Mouse (Mus musculus): Measurements from ENCODE around the gene Rims1. TPM values are rescaled to one million over a fixed set of nuclear protein-coding genes. Genes with fewer than 3 reads are reported as not detected.

The Rims1 gene
- total and polyA plus RNA-seq, 2 experiments from 2014 or later: 26.2 to 65.5 TPM

DNA sequence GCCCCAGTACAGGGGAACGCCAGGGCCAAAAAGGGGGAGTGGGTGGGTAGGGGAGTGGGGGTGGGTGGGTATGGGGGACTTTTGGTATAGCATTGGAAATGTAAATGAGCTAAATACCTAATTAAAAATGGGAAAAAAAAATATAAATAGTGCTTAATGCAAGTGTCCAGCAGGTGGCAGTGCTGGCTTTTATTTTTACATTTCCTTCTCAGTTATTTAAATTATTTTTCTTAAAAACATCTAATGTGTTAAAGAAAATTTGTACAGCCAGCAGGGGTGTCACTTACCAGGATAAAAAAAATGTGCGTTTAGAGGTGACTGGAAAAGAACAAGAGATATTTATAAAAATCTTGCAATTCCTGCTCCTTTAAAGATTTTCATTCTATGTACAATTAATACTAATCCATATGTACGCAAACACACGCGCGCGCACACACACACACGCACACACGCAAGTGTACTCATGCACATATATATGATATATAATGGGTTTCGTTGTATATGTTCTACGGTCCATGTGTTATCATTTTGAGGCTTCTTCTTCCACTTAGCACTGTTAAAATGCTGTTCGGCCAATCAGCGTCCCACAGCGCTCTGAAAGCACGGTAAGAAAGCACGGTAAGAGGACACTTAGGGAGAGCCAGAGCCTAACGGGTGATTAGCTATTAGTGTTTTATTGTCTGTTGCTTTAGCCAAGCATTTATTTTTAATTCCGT lies 201.3 kb downstream of the Rims1 start:
- Histone ChIP-seq H3K27me3 (ENCODE audit: insufficient read depth, low read length) (no peaks in the 10 kb centered on the region), H3K4me3 (ENCODE audit: low read depth, low read length) (no peak overlapping the region), H3K4me2 (ENCODE audit: low read depth, low read length, poor library complexity, severe bottlenecking) (no peak overlapping the region), H3K36me3 (ENCODE audit: insufficient read depth, low read length) (no peaks in the 10 kb centered on the region), H3K9me3 (ENCODE audit: low read length) (no peaks in the 10 kb centered on the region), H3K9ac (replicated peaks; ENCODE audit: low read length, poor library complexity, severe bottlenecking) (no peak overlapping the region), H3K27ac (ENCODE audit: low read depth, low read length) (no peak overlapping the region), H3K4me1 (ENCODE audit: insufficient read depth, low read length) (no peaks in the 10 kb centered on the region)
- no peak for ATAC-seq (ENCODE audit: low FRiP score)
- 67% methylated on average over 18 of the region's 18 CpGs for WGBS
- peak; percentile 65 for TF ChIP-seq CTCF (IDR thresholded peaks at IDR 0.05)
- DNase-seq (ENCODE audit: low spot score): peak; percentile 62

- Histone ChIP-seq H3K4me3 (ENCODE audit: low read depth, low read length) (no peak overlapping the region), H3K9ac (replicated peaks; ENCODE audit: low read length, poor library complexity, severe bottlenecking) (no peak overlapping the region), H3K36me3 (ENCODE audit: insufficient read depth, low read length) (no peaks in the 10 kb centered on the region), H3K27ac (ENCODE audit: low read depth, low read length) (no peak overlapping the region), H3K27me3 (ENCODE audit: insufficient read depth, low read length) (no peaks in the 10 kb centered on the region), H3K9me3 (ENCODE audit: low read length) (no peaks in the 10 kb centered on the region), H3K4me1 (ENCODE audit: insufficient read depth, low read length) (no peaks in the 10 kb centered on the region), H3K4me2 (ENCODE audit: low read depth, low read length, poor library complexity, severe bottlenecking) (no peak overlapping the region)
- no peak for DNase-seq (ENCODE audit: low spot score)
- ATAC-seq (ENCODE audit: low FRiP score): no peak
- TF ChIP-seq CTCF (IDR thresholded peaks at IDR 0.05): no peak
- 38% methylated on average over 12 of the region's 12 CpGs for WGBS
Observed at GRCm38 (mm10) chr1:22596197-22596596, 209.6 kb downstream of the Rims1 start.

GRCm38 (mm10) chr1:22594841-22595240 lies 211.0 kb downstream of the Rims1 start:
- ATAC-seq (ENCODE audit: low FRiP score) (no peak), DNase-seq (ENCODE audit: low spot score) (no peak)
- Histone ChIP-seq H3K36me3 (ENCODE audit: insufficient read depth, low read length) (no peaks in the 10 kb centered on the region), H3K4me2 (ENCODE audit: low read depth, low read length, poor library complexity, severe bottlenecking) (no peak overlapping the region), H3K4me3 (ENCODE audit: low read depth, low read length) (no peak overlapping the region), H3K27ac (ENCODE audit: low read depth, low read length) (no peak overlapping the region), H3K27me3 (ENCODE audit: insufficient read depth, low read length) (no peaks in the 10 kb centered on the region), H3K4me1 (ENCODE audit: insufficient read depth, low read length) (no peaks in the 10 kb centered on the region), H3K9ac (replicated peaks; ENCODE audit: low read length, poor library complexity, severe bottlenecking) (no peak overlapping the region), H3K9me3 (ENCODE audit: low read length) (no peaks in the 10 kb centered on the region)
- no peak for TF ChIP-seq CTCF (IDR thresholded peaks at IDR 0.05)

- WGBS: 91% methylated on average over 7 of the region's 7 CpGs
- ATAC-seq (ENCODE audit: low FRiP score) (no peak), DNase-seq (ENCODE audit: low spot score) (no peak)
- Histone ChIP-seq H3K36me3 (ENCODE audit: insufficient read depth, low read length) (no peaks in the 10 kb centered on the region), H3K4me2 (ENCODE audit: low read depth, low read length, poor library complexity, severe bottlenecking) (no peak overlapping the region), H3K27ac (ENCODE audit: low read depth, low read length) (no peak overlapping the region), H3K27me3 (ENCODE audit: insufficient read depth, low read length) (no peaks in the 10 kb centered on the region), H3K9me3 (ENCODE audit: low read length) (no peaks in the 10 kb centered on the region), H3K4me3 (ENCODE audit: low read depth, low read length) (no peak overlapping the region), H3K9ac (replicated peaks; ENCODE audit: low read length, poor library complexity, severe bottlenecking) (no peak overlapping the region), H3K4me1 (ENCODE audit: insufficient read depth, low read length) (no peaks in the 10 kb centered on the region)
- no peak for TF ChIP-seq CTCF (IDR thresholded peaks at IDR 0.05)
Observed at GRCm38 (mm10) chr1:22587859-22588383, 217.9 kb downstream of the Rims1 start.

- no peak overlapping the region for H3K4me2 ChIP-seq (ENCODE audit: low read depth, low read length, poor library complexity, severe bottlenecking)
- 90% methylated on average over 3 of the region's 3 CpGs for WGBS
Observed at GRCm38 (mm10) chr1:22585560-22585959, 220.2 kb downstream of the Rims1 start.

GRCm38 (mm10) chr1:22579470-22579869 lies 226.3 kb downstream of the Rims1 start:
- Histone ChIP-seq H3K4me2 (ENCODE audit: low read depth, low read length, poor library complexity, severe bottlenecking) (no peak overlapping the region), H3K4me3 (ENCODE audit: low read depth, low read length) (no peak overlapping the region), H3K4me1 (ENCODE audit: insufficient read depth, low read length) (no peaks in the 10 kb centered on the region), H3K9ac (replicated peaks; ENCODE audit: low read length, poor library complexity, severe bottlenecking) (no peak overlapping the region), H3K27me3 (ENCODE audit: insufficient read depth, low read length) (no peaks in the 10 kb centered on the region), H3K9me3 (ENCODE audit: low read length) (no peaks in the 10 kb centered on the region), H3K27ac (ENCODE audit: low read depth, low read length) (no peak overlapping the region), H3K36me3 (ENCODE audit: insufficient read depth, low read length) (no peaks in the 10 kb centered on the region)
- ATAC-seq (ENCODE audit: low FRiP score) (no peak), DNase-seq (ENCODE audit: low spot score) (no peak)
- no peak for TF ChIP-seq CTCF (IDR thresholded peaks at IDR 0.05)
- 79% methylated on average over 3 of the region's 3 CpGs for WGBS

More at GRCm38 (mm10) chr1:22585560-22585959, 220.2 kb downstream of the Rims1 start:
- DNase-seq (ENCODE audit: low spot score): no peak
- no peak for TF ChIP-seq CTCF (IDR thresholded peaks at IDR 0.05)
- Histone ChIP-seq H3K27me3 (ENCODE audit: insufficient read depth, low read length) (no peaks in the 10 kb centered on the region), H3K27ac (ENCODE audit: low read depth, low read length) (no peak overlapping the region), H3K4me1 (ENCODE audit: insufficient read depth, low read length) (no peaks in the 10 kb centered on the region), H3K4me3 (ENCODE audit: low read depth, low read length) (no peak overlapping the region), H3K9me3 (ENCODE audit: low read length) (no peaks in the 10 kb centered on the region), H3K9ac (replicated peaks; ENCODE audit: low read length, poor library complexity, severe bottlenecking) (no peak overlapping the region), H3K36me3 (ENCODE audit: insufficient read depth, low read length) (no peaks in the 10 kb centered on the region)
- ATAC-seq (ENCODE audit: low FRiP score): no peak
